Mouse (Mus musculus): ENCODE data around the gene Epb41l1. TPM values are rescaled to one million over a fixed set of nuclear protein-coding genes. Genes with fewer than 3 reads are reported as not detected.

Gene Epb41l1
- total RNA-seq, 2 experiments from 2014 or later: 310 to 347 TPM

DNA sequence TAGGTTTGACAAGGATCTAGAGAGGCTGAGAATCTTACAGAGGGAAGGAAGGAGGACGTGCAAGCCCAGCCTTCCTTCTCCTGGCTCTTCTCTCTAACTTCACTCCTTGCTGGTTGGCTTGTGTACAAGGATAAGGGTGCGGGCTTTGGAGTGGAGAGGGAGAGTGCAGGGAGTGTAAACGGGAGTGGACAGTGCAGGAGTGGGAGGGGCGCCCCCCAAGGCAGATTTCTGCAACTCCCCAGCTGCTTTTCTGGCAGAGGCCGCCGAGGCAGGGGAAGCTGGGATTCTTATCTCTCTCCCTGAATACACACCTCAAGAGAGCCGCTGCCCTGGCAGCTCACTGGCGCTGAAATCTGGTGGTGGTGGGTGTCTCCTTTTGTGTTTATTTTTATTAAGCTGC lies 1.9 kb downstream of the Epb41l1 start:
- no peak for DNase-seq (ENCODE audit: extremely low spot score in 1 of 2, low spot score in 1 of 2)

DNA sequence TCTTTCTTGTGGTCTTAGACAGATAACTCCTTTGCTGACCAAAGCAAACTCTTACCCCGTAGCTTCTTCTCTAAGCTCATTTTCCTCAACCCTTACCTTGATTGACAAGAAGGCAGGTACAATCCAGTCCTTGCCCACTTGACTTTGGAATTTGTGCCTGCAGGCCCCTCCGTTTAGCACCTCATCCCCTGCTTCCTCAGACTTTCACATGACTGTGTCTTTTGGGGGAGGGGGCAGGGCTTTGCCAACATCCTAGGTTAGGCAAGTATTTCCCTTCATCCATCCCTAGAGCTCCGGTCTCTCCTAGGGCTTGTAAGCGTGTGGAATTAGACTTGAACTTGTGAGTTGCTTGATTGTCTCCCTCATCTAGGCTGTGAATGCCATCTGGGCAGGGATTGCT lies 3.0 kb downstream of the Epb41l1 start:
- no peak for DNase-seq (ENCODE audit: extremely low spot score in 1 of 2, low spot score in 1 of 2)

DNA sequence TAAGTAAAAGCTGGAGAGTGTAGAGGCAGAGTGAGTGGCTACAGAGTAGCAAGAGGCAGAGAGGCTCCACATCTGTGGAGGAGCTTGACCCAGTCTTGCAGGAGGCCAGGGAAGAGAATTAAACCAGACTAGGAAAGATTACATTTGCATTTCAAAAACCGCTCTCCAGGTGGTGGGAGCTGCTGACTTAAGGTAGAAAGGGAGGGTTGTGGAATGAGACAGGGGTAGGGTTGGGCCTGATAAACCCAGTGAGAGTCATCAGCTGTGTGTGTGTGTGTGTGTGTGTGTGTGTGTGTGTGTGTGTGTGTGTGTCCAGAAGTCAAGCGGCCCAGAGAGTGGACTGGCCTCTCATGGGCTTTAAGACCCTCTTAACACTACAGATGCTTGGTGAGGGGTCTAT lies 4.9 kb downstream of the Epb41l1 start:
- no peak for DNase-seq (ENCODE audit: extremely low spot score in 1 of 2, low spot score in 1 of 2)

DNA sequence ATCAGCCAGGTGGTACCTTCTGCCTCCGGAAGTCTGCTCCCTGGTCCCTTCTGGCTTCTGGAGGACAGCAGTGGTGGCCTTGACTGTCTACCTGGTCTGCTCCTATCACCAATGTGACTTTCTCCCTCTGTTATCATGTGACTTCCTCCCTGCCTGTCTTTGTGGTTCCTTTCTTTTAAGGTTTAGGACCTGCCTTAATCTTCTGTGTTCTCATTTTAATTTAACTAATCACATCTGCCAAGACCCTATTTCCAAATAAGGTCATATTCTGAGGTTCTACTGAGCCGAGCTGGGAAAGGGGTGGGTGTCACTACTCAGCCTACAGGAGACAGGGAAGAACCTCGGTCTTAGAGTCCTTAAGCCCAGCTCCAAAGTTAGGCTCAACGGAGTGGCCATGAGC lies 5.4 kb downstream of the Epb41l1 start:
- DNase-seq (ENCODE audit: extremely low spot score in 1 of 2, low spot score in 1 of 2): no peak

DNA sequence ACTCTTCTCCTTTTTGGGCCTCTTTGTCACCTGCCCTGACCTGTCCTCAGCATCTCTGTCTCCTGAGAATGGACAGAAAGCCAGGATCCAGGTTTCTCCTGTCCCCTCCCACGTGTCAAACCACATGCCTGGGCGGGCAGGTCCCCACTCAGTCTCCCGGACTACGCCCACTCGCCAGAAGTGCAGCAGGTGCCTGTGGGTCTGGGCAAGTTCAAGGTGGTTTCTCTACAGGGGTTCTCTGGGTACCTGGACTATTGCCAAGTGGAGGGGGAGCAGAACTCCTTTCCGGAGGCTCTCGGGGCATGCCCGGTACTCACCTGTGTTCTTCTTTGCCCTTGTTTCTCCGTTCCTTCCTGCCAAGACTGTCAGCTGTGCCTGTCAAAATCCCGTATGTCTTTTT lies 9.1 kb downstream of the Epb41l1 start:
- no peak for DNase-seq (ENCODE audit: extremely low spot score in 1 of 2, low spot score in 1 of 2)

DNA sequence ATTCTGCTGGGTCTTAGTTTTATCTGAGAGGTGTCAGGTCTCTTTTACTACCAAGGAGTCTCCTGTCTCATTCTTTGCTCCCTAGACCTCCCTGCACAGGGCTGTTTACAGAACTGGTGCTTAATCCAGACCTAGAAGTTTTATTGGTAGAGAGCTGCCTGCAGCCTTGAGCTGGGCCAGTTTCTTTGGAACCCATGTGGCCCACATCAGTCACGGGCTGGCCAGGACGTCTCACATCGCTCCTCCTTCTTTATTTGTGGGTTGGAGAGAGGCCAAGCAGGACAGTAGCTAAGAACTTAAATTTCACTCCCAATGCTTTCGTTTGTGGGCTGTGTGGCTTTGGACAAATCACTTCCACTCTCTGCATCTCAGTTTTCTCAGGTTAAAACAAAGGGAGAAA lies 9.6 kb downstream of the Epb41l1 start:
- no peak for DNase-seq (ENCODE audit: extremely low spot score in 1 of 2, low spot score in 1 of 2)

DNA sequence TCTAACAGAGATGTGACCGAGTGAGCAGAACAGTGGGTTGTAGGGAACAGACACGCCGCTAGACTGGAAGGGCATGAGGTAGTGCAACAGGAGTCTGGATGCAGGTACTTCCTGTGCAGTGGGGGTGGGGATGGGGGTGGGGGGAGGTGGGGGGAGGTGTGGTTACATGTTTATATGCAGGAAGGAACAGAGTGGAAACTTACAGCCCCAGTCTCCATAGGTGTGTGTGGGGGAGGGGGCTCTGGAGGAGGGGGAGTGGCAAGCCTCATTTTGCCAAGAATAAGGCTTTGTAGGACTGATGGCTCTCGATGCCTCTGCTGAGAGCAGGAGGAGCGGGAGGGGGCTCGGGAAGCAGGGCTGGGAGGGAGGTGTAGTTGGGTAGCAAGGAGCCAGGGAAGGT lies 10.7 kb downstream of the Epb41l1 start:
- DNase-seq (ENCODE audit: extremely low spot score in 1 of 2, low spot score in 1 of 2): no peak

DNA sequence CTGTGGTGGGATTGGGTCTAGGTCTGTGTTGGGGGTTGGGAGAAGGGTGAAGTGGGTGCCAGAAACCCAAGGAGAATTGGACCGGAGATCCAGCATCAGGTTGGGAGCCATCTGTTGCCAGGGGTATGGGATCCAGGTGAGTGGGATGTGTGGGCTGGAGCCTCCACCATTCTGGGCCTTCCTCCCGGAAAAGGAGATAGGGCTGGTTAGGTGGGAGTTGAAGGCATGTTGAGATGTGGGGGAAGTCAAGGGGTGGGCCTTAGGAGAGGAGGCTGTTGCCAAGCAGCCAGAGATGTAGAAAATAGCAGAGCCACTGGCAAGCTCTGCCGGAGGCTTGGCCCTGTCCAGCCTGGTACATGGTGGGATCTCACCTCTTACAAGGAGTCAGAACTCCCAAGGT lies 11.4 kb downstream of the Epb41l1 start:
- no peak for DNase-seq (ENCODE audit: extremely low spot score in 1 of 2, low spot score in 1 of 2)

DNA sequence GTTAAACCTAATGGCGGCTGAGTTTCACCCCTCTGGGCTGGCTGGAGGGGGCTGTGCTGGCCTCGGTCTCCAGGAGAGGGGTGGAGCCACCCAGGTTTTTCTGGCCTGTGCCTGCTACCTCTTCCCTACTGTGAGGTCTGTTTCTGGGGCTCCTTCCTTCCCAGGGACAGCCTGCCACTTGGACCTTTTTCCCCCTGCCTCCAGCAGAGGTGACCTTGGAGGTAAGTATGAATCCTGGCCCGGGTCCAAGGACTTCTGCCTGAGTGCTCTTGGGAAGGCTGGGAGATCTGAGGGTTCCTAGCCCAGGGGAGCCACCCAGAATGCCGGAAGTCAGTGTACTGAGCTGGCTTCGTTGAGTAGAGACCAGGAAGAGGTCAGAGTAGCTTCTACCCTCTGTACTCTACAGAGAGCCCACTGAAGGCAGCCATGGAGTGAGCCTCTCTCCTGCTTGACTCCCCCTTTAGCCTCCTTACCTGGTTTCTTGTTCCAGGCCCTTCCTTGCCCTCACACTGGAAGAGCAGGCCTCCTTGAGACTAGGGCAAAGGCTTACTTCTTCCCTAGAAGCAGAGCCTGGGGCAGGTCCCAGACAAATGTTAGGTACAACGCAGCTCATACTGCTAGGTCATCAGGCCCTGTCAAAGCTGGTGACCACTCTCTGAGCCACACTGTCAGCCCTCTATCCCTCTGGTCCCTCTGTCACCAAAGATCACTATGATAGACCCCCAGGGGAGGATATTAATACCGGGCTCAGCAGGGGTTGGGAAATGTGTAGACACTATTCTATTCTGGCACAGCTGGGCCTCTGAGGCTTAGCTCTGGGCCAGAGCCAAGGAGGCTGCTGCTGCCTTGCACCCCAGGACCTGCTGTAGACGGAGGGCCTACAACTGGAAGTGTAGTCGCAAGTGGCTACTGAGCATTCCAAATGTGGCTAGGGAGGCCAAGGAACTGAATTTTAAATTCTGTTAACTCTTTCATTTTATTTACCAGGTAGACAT lies 12.5 kb downstream of the Epb41l1 start:
- DNase-seq (ENCODE audit: extremely low spot score in 1 of 2, low spot score in 1 of 2): no peak

DNA sequence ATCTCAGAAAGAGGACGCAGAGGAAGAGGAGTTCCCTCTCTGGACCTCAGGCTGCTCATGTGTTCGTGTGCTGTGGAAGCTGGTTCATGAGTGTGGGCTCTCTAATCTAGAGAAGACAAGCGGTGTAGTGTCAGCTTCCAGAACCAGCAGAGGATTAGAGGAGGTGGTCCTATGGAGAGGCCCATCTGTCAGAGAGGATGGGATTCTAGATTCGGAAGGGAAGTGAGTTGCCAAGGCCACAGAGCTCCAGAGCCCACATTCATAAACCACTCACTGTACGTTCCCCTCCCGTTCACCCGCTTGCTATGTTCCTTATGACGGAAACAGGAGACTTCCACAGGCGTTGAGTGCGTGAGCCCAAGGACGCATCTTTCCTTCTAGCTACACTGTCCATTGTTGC lies 16.9 kb downstream of the Epb41l1 start:
- DNase-seq (ENCODE audit: extremely low spot score in 1 of 2, low spot score in 1 of 2): no peak

DNA sequence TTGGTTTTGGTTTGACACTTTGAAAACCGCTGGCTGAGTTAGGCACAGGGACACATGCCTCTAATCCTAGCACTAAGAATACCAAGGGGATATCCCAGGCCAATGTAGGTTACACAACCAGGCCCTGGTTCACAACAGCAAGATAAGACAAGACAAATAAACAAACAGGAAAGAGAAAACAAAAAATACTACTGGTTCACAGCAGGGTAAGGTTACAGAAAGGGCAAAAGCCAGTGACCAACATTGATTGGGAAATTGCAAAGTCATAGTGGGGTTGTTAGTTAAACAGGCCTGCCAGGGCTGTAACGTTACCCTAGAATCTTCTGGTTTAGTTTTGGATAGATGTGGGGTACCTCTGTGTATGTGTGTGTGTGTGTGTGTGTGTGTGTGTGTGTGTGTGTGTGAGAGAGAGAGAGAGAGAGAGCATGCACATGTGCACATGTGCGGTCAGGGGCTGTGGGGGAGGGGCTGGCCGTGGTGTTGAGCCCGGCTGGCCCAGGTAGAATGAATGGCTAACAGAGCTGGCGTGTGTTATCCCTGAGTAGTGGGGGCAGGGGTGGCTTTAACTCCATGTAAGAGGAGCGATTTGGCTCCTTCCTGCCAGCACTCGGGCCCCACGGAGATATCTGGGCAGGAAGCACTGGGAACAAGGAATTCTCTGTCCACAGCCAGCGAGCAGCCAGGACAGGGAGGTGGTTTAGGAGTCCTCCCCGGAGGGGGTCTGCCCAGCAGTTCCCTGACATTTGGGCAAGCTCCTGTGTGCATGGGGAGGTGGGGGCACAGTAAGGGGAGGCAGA lies 19.2 kb downstream of the Epb41l1 start:
- no peak for DNase-seq (ENCODE audit: extremely low spot score in 1 of 2, low spot score in 1 of 2)

DNA sequence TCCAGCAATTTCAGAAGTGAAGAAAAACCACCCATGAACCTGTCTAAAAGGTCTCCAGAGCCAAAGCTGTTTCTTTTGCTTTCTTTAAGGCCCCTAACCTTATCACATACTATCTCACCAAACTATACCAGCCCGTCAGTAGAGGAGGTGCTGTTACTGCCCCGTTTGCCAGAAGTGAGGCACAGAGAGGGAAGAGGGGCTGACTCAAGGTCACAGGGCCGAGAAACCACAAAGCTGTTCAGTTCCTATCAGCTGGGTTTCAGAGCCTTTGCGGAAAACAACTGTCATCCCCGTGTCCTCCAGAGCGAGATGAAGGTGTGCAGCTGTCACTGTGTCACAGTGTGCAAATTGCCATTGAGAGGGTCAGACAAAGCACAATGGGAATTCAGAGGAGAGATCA lies 21.2 kb downstream of the Epb41l1 start:
- DNase-seq (ENCODE audit: extremely low spot score in 1 of 2, low spot score in 1 of 2): no peak

DNA sequence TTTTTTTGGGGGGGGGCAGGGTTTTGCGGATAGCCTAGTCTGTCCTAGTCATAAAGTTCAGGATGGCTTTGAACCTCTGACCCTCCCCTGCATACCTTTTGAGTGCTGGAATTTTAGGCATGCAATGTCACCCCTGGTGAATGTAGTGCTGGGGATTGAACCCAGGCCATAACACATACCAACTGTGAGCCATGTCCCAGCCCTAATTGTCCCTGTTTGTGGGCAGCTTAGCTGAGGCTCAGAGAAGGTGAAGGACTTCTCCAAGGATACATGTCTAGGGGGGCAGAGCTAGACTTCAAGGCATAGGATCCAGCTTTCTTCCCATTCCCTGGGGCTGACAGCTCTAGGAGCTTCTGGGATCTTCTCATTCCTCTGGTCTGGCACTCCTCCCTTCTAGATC lies 22.6 kb downstream of the Epb41l1 start:
- no peak for DNase-seq (ENCODE audit: extremely low spot score in 1 of 2, low spot score in 1 of 2)

DNA sequence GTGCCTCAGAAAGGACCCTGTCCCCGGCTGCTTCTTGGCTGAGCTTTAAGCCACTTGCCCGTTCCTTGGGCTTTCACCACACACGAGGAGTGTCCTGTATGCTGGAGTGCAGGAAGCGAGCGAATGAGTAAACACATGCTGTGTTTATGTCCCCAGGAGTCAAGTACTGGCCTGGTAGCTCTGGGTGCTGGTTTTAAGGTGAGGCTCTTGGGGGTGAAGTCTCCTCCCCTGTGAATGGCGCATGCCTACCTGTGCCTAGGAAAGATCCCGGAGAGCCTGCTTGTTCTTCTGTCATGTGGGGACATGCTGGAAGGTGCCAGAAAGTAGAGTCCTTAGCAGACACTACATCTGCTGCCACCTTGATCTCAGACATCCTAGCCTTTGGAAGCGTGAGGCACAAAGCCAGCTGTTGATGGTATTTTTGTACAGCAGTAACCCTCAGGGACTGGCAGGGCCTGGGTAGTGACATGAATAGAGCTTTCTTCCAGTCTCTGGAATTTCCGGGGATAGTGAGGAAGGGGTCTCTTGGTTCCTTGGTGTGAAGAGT lies 25.9 kb downstream of the Epb41l1 start:
- no peak for DNase-seq (ENCODE audit: extremely low spot score in 1 of 2, low spot score in 1 of 2)

DNA sequence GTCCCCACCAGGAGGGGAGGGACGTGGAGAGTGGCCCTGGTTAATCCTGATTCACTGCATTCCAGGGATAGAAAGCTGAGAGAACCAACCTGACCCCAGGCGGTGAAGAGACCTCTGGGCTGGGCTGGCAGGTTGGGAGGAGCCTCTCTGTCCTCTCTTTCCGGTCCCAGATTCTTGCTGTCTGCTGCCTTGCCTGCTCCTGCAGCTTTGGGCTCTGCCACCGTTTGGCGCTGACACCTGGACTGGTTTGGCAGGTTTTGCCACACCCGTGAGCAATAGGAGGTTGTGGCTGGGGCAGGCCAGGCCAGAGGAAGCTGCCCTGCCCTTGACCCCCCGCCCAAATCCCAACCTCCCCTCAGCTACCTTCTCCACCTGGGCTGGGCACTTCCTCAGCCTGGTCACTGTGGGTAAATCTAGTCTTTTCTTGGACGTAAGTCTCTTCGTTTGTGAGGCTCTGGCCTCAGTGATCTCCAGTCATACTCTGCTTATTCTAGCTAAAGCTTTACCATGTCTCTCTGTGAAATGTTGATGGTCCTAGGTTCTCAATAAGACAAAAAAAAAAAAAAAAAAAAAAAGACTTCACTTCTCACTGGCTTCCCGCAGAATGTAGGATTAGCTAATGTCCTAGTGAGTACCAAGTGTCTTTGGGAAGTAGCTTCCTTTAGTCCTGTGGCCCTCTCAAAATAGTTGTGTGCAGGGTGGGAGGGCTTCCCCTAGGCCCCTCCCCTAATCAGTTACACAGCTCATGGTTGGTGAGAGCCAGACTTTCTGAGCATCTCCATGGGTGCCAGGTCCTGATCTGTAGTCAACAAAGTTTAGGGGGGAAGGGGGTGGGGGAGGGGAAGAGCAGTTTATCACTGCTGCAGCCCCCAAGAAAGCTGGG lies 26.9 kb downstream of the Epb41l1 start:
- DNase-seq (ENCODE audit: extremely low spot score in 1 of 2, low spot score in 1 of 2): no peak

DNA sequence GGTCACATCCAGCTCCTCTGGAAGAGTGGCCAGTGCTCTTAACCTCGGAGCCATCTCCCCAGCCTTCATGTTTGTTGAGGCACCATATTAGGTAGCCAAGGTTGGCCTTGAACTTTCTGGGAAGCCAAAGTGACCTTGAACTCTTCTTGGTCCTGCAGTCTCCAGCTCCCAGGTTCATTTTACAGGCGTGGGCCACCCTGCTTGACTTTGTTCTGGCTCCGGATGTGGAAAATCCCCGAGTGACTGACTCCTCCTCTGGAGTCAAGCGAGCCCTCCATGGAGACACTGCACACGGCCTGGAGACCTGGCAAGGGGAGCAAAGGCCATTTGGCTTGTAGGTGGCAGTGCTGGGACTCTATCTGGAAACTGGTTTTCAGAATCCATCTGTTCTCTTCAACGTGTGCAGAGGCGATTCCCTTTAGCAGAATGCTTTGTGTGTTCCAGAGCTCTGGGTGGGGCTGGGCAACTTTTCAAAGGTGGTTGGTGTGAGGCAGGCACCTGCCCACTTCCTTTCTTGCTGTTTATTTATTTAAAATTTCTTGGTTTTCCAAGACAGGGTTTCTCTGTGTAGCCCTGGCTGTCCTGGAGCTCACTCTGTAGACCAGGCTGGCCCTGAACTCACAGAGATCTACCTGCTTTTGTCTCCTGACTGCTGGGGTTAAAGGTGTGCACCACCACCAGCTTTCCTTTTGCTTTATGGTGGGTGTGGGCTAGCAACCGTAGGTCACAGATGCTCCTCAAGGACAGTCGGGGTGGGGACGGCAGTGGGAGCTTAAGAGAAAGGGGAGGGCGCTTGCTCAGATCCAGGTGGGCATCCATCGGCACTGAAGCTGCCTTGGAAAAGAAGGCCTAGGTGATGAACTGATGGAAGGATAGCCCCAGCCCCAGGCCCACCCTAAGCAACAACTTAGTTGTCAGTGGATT lies 30.8 kb downstream of the Epb41l1 start:
- DNase-seq (ENCODE audit: extremely low spot score in 1 of 2, low spot score in 1 of 2): no peak

DNA sequence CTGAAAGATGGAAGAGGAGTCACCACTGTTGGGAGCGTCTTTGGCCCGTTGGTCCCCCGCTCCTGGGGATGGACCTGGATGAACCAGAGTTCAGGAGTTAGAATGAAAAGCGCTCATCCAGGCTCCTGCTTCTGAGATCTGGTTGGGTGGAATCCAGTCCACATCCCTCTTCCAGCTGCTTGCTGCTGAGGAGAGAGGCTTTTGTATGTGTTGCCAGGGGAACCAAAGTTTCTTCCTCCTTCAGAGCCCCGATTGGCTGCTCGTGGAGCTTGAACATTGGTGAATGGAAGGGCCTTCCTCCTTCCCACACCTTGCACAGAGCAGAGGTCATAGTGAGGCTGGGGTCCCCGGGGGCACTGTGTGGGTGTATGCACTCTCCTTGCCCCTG lies 31.4 kb downstream of the Epb41l1 start:
- no peak for DNase-seq (ENCODE audit: extremely low spot score in 1 of 2, low spot score in 1 of 2)

DNA sequence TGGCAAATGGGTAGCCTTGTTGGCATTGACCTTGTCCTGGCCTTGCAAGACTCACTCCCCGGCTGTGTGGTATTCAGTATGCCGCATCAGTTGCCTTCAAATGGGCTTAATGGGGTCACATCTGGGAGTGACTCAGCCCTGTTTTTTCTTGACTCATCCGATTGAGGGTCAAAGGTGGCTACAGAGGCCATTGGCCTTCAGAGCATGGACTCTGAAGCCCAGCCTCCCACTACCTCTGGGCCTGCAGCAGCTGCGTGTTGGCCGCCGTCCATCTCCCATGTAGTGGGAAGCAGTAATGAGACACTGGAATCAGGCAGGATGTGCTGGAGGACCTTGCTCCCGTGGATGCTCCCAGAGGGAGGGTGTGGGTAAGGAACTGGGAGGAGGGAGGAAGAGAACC lies 33.1 kb downstream of the Epb41l1 start:
- DNase-seq (ENCODE audit: extremely low spot score in 1 of 2, low spot score in 1 of 2): no peak

DNA sequence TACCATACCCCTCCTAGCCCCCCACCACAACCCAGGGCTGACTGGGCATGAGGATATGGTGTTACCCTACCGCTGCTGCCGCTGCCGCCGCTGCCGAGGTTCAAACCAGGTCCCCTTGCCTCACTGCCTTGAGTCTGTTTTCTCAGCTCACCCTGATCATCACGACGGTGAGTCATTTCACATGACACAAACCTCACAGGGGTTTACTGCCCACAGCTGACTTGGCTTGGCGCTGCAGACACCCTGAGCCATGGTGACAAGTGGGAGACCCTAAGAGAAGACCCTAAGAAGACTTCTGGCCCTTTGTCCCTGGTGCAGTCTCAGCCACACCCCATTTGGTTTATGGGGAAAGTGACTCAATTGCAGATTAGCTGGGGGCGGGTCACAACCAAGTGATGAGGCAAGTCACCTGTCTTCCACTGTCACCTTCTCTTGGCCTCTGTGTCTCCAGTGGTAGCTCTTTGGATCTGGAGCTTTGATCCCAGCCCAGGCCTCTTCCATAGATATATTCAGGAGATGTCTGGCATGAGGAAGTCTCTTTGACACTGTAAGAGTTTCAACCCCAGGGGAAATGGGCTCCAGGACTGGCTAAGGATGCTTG lies 34.9 kb downstream of the Epb41l1 start:
- DNase-seq (ENCODE audit: extremely low spot score in 1 of 2, low spot score in 1 of 2): no peak

Data from layer of hippocampus, postnatal 25 days (tissue).